Mouse (Mus musculus) heart, embryonic 15.5 days (tissue): ENCODE measurements around the gene Nkx2-3. TPM values are rescaled to one million over a fixed set of nuclear protein-coding genes. Genes with fewer than 3 reads are reported as not detected.

Experiments
- ATAC-seq: fragments of 200-750 bp; cut with Nextera tagmentation; replicated peaks from 2 replicates; pipeline ENCODE4 v1.8.0; 2017; ENCODE audit warnings: low read depth, moderate TSS enrichment; ENCODE audit not compliant: insufficient number of reproducible peaks, insufficient read depth, low FRiP score
- H3K27ac ChIP-seq: fragments of 300-500 bp; sonication (generic); 2 replicates; pipeline ENCODE4 v1.5.1; 2015; ENCODE audit warnings: mild to moderate bottlenecking, inconsistent platforms
- H3K27me3 ChIP-seq: fragments of 300-500 bp; sonication (generic); 2 replicates; pipeline ENCODE4 v1.6.1; 2015; ENCODE audit warnings: inconsistent platforms
- H3K36me3 ChIP-seq: fragments of 300-500 bp; sonication (generic); 2 replicates; pipeline ENCODE4 v1.6.1; 2015; ENCODE audit warnings: mild to moderate bottlenecking, inconsistent platforms
- H3K4me1 ChIP-seq: fragments of 300-500 bp; sonication (generic); replicated peaks from 2 replicates; pipeline ENCODE4 v1.6.1; 2015; ENCODE audit warnings: inconsistent platforms
- H3K4me2 ChIP-seq: fragments of 300-500 bp; sonication (generic); 2 replicates; pipeline ENCODE4 v1.6.1; 2015; ENCODE audit warnings: inconsistent platforms, mild to moderate bottlenecking, moderate library complexity
- H3K4me3 ChIP-seq: fragments of 300-500 bp; sonication (generic); 2 replicates; pipeline ENCODE4 v1.5.1; 2015; ENCODE audit warnings: mild to moderate bottlenecking, inconsistent platforms
- H3K9ac ChIP-seq: fragments of 300-500 bp; sonication (generic); 2 replicates; pipeline ENCODE4 v1.6.1; 2015; ENCODE audit warnings: mild to moderate bottlenecking, inconsistent platforms
- H3K9me3 ChIP-seq: fragments of 300-500 bp; sonication (generic); replicated peaks from 2 replicates; pipeline ENCODE4 v1.6.1; 2016; ENCODE audit warnings: inconsistent platforms
- WGBS: fragments of 180-500 bp; shearing (Covaris S2); methylation state at CpG from one replicate; pipeline ENCODE4 v1.1.7; 2015; ENCODE audit warnings: mixed read lengths; 5-methylcytosine and 5-hydroxymethylcytosine counted together
- polyA plus RNA-seq: library from polyadenylated mRNA; unstranded; fragments of >200 nt; fragmentation: Nextera tagmentation; extraction: Ambion mirVana; gene quantifications from 2 replicates; pipeline ENCODE4 v1.2.1, GENCODE M21; 2015

The Nkx2-3 gene
- polyA plus RNA-seq = 0.16 TPM in 1 of 2 replicates, not detected in the other

DNA sequence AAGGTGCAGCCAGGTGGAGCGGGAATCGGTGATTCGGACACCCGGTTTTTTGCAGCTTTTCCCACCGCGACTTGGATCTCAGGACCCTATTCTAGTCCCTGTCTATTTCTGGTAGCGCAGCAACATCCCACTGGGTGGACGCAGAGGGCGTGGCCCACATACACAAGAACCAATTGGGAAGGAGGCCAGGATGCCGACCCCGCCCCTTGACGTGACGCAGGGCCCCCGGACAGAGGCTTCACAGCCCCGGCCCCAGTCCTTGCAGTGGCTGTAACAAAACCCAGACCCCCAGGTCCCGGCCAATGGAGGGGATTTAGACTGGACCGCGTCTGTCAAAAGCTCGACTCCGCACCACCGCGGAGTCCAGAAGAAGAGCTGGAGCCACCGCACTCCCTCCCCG lies at the start of gene Nkx2-3:
Gene Nkx2-3, plus strand, starts transcription at position 275 of the 400 bp plus-strand sequence.
- Histone ChIP-seq H3K27ac (no peak within 1 kb of the TSS), H3K4me1 (peaks cover 45% of the 10 kb centered on the region), H3K9me3 (no peaks in the 10 kb centered on the region), H3K27me3 (peaks cover 97% of the 10 kb centered on the region), H3K9ac (no peak within 1 kb of the TSS), H3K36me3 (no peaks in the 10 kb centered on the region), H3K4me3 (peak within 1 kb of the TSS; percentile 20), H3K4me2 (peak within 1 kb of the TSS; percentile 31; the same call in 1 of the 2 replicates)
- WGBS = under 1% methylated on average over 24 of the region's 24 CpGs
- ATAC-seq = 0 out of 2 replicates have a peak, but pooled peaks have one; percentile 20

DNA sequence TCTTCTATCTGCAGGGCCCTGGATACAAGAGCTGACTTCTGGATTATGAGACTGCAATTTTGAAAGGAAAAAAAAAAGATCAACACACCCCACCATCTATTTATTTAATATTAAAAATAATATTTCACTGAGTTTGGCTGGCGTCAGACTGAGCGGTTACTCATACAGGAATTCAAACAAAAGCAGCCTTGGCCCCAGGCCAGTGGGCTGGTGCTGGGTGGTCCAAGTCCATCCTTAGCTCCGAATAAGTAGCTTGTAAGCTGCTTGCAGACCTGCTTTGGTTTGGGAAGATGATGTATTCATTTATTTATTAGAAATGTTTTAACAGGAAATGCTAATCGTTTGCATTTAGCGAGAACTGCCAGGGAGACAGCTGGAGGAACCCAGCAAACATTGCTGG lies 49.0 kb upstream of the Nkx2-3 start:
- peaks cover 5% of the 10 kb centered on the region for H3K27me3 ChIP-seq
- H3K9ac ChIP-seq = no peak overlapping the region
- no peak overlapping the region for H3K27ac ChIP-seq
- ATAC-seq = no peak
- H3K9me3 ChIP-seq = no peaks in the 10 kb centered on the region
- H3K36me3 ChIP-seq = no peaks in the 10 kb centered on the region
- H3K4me2 ChIP-seq = no peak overlapping the region
- no peaks in the 10 kb centered on the region for H3K4me1 ChIP-seq
- H3K4me3 ChIP-seq = no peak overlapping the region
- WGBS = 65% methylated on average over 5 of the region's 5 CpGs

DNA sequence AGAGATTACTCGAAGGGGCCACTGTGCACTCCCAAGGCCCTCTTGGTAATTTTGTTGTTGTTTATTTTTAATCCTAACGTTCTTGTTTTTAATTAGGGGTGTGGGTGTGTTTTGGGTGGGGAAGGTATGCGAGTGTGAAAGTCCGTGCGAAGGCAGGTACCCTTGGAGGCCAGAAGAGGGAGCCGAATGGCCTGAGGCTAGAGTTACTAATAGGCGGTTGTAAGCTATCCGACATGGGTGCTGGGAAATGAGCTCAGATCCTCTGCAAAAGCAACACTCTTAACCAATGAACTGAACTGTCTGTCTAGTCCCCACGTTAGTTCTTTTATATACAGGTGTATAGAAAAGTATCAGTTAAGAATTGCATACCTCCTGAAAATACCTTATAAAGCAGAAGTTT lies 43.8 kb upstream of the Nkx2-3 start:
- Histone ChIP-seq H3K4me2 (no peak overlapping the region), H3K4me1 (peaks cover 3% of the 10 kb centered on the region; the same call in 1 of the 2 replicates), H3K9ac (no peak overlapping the region), H3K4me3 (no peak overlapping the region), H3K9me3 (no peaks in the 10 kb centered on the region), H3K27ac (no peak overlapping the region), H3K27me3 (peaks cover 46% of the 10 kb centered on the region), H3K36me3 (no peaks in the 10 kb centered on the region)
- WGBS = 47% methylated on average over 9 of the region's 9 CpGs
- ATAC-seq = no peak

DNA sequence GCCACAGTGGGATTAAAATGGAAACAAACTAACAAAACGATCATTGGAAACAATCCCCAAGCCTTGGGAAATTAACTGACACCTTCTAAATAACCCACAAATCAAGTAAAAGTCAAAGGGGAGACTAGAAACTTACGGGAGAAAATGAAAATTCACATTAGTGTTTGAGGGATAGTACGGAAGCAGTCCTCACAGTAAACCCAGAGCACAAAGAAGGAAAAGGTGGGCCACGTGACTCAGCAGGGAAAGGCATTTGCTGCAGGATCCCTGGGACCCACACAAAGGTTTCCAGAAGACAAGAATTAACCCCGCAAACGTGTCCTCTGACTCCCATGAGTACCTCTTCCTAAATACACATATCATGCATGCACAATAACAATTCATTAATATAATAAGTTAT lies 43.0 kb upstream of the Nkx2-3 start:
- Histone ChIP-seq H3K4me1 (peaks cover 3% of the 10 kb centered on the region; the same call in 1 of the 2 replicates), H3K9ac (no peak overlapping the region), H3K27ac (no peak overlapping the region), H3K36me3 (no peaks in the 10 kb centered on the region), H3K4me3 (no peak overlapping the region), H3K4me2 (no peak overlapping the region), H3K27me3 (peaks cover 54% of the 10 kb centered on the region), H3K9me3 (no peaks in the 10 kb centered on the region)
- WGBS = 62% methylated on average over 6 of the region's 6 CpGs
- no peak for ATAC-seq

DNA sequence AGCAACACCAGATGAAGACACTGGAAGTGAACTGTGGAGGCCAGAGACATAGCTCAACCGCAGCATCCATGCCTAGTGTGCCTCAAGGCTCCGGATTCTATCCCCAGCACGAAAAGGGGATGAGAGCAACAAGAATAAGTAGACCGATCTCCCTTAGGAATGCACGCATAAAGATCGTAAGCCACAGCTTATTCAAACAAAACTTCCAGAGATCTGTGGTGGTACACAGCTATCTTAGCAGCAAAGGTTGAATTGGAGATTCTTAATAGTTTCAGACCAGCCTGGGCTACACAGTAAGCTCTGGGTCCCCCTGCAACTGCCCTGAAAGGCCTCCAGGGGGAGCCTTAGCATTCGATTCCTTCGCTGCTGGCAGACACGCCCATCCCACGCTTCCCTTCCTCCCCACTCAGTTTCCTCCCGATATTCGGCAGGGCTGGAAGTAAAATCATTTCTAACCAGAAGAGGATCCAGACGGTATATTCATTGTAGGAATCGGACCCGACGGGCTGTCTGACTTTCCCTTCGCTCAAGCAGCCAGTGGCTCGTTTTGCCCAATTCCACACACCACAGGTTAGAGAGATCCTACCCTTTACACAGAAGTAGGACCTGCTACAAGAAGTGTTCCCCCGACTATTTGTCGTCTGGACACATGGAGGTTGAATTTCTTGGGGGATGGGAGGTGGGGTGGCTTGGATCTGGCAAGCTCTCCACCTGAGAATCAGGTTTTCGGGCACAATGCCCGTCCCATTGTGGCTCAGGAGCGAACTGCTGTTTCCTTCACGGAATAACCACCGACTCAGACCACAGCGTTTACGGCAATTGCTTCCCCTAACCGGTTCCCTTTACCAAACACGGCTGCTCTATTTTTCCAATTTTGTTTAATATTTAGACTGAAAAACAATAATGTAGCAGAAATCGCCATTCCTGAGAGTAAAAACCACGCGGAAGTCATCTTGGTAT lies 41.0 kb upstream of the Nkx2-3 start:
- H3K4me2 ChIP-seq = peak overlapping the region; percentile 76
- H3K4me3 ChIP-seq = peak overlapping the region; percentile 47
- WGBS = 12% methylated on average over 32 of the region's 32 CpGs
- ATAC-seq = peak; percentile 39; the same call in 1 of the 2 replicates
- H3K9me3 ChIP-seq = no peaks in the 10 kb centered on the region
- no peak overlapping the region for H3K27ac ChIP-seq
- H3K36me3 ChIP-seq = no peaks in the 10 kb centered on the region
- H3K9ac ChIP-seq = peak overlapping the region; percentile 43
- H3K27me3 ChIP-seq = peaks cover 65% of the 10 kb centered on the region
- peaks cover 3% of the 10 kb centered on the region; the same call in 1 of the 2 replicates for H3K4me1 ChIP-seq

DNA sequence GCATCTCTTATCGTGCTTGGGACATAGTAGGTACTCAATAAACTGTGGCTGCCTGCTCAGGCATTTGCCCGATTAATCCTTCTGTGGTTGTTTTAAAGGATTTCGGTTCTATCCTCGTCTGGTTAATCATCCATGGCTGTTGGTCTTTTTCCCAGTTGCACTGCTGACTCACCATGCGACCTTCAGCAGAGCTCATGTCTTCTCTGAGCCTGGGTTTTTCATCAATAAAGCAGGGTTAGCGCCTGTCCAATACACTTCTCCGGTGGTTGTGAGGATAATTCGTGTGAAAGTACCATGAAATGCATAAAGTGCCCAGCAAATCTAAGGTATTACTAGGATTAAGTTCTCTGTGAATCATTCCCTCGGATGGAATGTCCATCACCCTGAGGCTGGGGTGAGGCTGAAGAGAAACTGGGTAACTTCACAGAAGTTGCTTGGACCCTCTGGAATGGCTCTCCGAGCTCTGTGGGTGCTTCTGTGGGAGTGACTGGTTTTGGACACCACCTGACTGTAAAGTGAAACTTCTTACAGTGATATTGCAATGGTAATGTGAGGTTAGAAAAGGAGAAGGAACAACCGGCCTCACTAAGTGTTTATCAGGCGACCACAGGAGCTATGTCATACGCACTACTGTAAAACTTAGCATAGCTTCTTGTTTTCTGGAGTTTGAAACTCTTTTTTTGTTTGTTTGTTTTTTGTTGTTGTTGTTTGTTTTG lies 32.9 kb upstream of the Nkx2-3 start:
- ATAC-seq = no peak
- peaks cover 65% of the 10 kb centered on the region for H3K27me3 ChIP-seq
- H3K27ac ChIP-seq = no peak overlapping the region
- no peak overlapping the region for H3K4me3 ChIP-seq
- H3K4me2 ChIP-seq = no peak overlapping the region
- H3K9me3 ChIP-seq = no peaks in the 10 kb centered on the region
- no peaks in the 10 kb centered on the region for H3K36me3 ChIP-seq
- no peak overlapping the region for H3K9ac ChIP-seq
- H3K4me1 ChIP-seq = peaks cover 3% of the 10 kb centered on the region; the same call in 1 of the 2 replicates
- WGBS = 79% methylated on average over 13 of the region's 13 CpGs

DNA sequence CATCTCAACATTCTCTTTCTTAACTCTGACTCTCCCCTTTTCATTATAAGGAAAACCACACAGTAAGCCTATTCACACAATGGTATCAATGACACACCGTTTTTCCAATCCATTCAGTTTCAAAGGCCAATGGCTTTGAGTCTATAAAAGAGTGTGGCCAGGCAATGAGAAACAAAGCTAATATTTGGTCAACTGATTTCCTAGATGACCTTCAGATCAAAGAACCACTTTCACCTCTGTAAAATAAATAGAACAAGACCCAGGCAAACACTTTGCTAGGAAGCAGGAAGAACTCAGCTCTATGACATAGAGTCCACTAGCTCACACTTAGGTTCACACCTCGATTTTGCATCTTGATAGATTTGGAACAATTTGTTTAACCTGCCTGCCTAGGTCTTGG lies 30.9 kb upstream of the Nkx2-3 start:
- no peaks in the 10 kb centered on the region for H3K36me3 ChIP-seq
- ATAC-seq = no peak
- H3K27me3 ChIP-seq = peaks cover 73% of the 10 kb centered on the region
- no peak overlapping the region for H3K9ac ChIP-seq
- no peak overlapping the region for H3K4me3 ChIP-seq
- H3K4me1 ChIP-seq = peaks cover 8% of the 10 kb centered on the region
- no peak overlapping the region for H3K4me2 ChIP-seq
- 56% methylated on average over 2 of the region's 2 CpGs for WGBS
- H3K27ac ChIP-seq = no peak overlapping the region
- no peaks in the 10 kb centered on the region for H3K9me3 ChIP-seq

DNA sequence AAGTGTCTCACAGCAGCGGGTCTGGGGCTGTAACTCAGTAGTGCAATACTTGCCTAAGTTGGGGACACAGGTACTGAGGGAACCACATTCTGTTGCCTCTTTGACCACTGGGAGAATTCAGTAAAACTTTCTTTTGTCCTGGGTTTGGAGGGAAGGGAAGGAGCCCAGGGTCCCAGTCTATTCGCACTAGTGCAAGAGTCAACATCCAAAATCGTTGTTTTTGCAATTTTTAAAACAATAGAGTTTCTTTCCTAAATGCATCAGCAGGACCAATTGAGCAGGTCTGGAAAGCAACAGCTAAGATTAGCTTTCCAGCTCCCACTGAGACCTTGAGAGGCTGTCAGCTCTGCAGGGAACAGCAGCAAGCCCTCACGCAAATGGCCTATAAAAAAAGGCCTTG lies 28.9 kb upstream of the Nkx2-3 start:
- Histone ChIP-seq H3K4me2 (no peak overlapping the region), H3K4me1 (peaks cover 8% of the 10 kb centered on the region), H3K27ac (no peak overlapping the region), H3K9ac (no peak overlapping the region), H3K27me3 (peaks cover 86% of the 10 kb centered on the region), H3K9me3 (no peaks in the 10 kb centered on the region), H3K36me3 (no peaks in the 10 kb centered on the region), H3K4me3 (no peak overlapping the region)
- 23% methylated on average over 4 of the region's 4 CpGs for WGBS
- ATAC-seq = no peak

DNA sequence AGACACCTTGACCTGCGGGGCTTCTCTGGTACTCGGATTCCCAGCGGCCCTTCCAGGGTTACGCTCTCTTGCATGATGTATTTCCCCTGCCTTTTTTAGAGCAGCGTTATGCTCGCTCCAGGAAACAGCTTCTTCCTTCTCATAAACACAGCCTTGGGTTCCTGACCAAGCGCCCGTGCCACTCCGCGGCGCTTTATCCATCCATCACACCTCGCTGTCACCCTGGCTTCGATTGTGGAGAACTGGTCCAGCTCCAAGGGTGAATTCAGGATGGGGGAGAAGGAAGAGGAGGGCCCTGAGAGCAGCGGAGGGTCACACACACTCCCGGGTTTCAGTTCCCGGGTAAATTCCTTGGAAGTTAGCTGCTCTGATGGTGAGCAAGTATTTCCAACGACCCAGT lies 28.5 kb upstream of the Nkx2-3 start:
- no peak for ATAC-seq
- Histone ChIP-seq H3K4me3 (no peak overlapping the region), H3K9me3 (no peaks in the 10 kb centered on the region), H3K36me3 (no peaks in the 10 kb centered on the region), H3K4me2 (no peak overlapping the region), H3K4me1 (peaks cover 8% of the 10 kb centered on the region), H3K9ac (no peak overlapping the region), H3K27ac (no peak overlapping the region), H3K27me3 (peaks cover 86% of the 10 kb centered on the region)
- 3% methylated on average over 17 of the region's 17 CpGs for WGBS

DNA sequence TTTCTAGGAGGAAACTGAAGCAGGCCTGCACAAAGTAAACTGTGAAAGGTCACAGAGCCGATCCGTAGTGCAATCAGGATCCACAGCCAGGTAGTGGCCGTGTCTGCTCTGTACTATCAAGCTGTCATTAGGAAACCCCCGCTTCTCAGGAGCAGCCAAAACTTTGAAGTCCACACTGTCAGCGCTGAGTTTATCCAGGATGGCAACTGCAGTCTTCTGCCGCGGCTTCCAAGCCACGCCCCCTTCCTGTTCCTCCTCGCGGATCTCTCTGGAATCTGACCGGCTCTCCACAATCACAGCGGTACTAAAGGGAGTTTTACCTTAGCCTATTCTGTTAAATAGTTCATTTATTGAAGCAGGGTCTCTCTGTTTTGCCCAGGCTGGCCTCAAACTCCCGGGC lies 27.3 kb upstream of the Nkx2-3 start:
- no peaks in the 10 kb centered on the region for H3K9me3 ChIP-seq
- WGBS = 2% methylated on average over 13 of the region's 13 CpGs
- no peak for ATAC-seq
- H3K4me1 ChIP-seq = peaks cover 8% of the 10 kb centered on the region
- H3K4me3 ChIP-seq = peak overlapping the region; percentile 23
- H3K27me3 ChIP-seq = peaks cover 88% of the 10 kb centered on the region
- no peak overlapping the region for H3K9ac ChIP-seq
- H3K36me3 ChIP-seq = no peaks in the 10 kb centered on the region
- peak overlapping the region; percentile 46 for H3K4me2 ChIP-seq
- H3K27ac ChIP-seq = no peak overlapping the region

DNA sequence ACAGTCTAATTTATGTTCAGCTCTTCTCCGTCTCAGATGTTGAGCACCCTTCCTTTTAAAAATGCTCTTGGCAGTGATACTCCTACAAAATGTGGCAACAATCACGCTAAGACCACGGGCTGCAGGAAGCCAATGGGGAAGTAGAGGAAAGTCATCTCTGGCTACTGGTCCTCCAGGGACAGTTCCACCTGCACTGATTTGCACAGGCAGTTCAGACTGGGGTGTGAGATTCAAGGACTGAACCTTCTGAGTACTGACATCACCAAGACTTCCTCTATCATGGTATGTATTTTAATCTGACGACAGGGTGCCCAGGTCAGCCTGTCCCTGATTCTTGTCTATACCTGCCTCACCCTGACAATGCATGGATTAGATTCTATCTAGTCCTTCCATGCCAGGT lies 20.1 kb upstream of the Nkx2-3 start:
- Histone ChIP-seq H3K9ac (no peak overlapping the region), H3K36me3 (no peaks in the 10 kb centered on the region), H3K4me2 (no peak overlapping the region), H3K4me1 (no peaks in the 10 kb centered on the region), H3K9me3 (no peaks in the 10 kb centered on the region), H3K27ac (no peak overlapping the region), H3K4me3 (no peak overlapping the region), H3K27me3 (peaks cover 82% of the 10 kb centered on the region)
- 68% methylated on average over 4 of the region's 4 CpGs for WGBS
- no peak for ATAC-seq
